Mouse (Mus musculus) left cerebral cortex, postnatal 25 days (tissue): Measurements from ENCODE around the gene Hpcal4. TPM values are rescaled to one million over a fixed set of nuclear protein-coding genes. Genes with fewer than 3 reads are reported as not detected.

Experiments
- DNase-seq, 2 experiments: peaks; one replicate each; pipeline ENCODE4 v3.0.0; 2022; ENCODE audit warnings: low spot score in 2 of 2, mixed read lengths in 1 of 2
- intact Hi-C: fragments of 180-260 bp; cut with DNase I; formaldehyde crosslinking; loops from one replicate; pipeline ENCODE4 v1.15.1; 2025
- total RNA-seq, 2 experiments: library from RNA; stranded (reverse); gene quantifications; 2 replicates each; pipeline ENCODE4 v1.2.3; 2021

The Hpcal4 gene
- total RNA-seq, 2 experiments from 2014 or later = 553 to 568 TPM

- intact Hi-C loops = no loop called here
- DNase-seq = no peak
Measured at GRCm38 (mm10) chr4:123196695-123197094, 13.7 kb downstream of the Hpcal4 start.

GRCm38 (mm10) chr4:123200771-123201185 is 17.8 kb downstream of the Hpcal4 start:
- intact Hi-C loops = loop anchor here (1.0 kb wide), 1 partner anchor 45 kb away; no protein-coding TSS in a partner anchor
- peak in 1 of 2 experiments; percentile 75 for DNase-seq

- intact Hi-C loops = no loop called here
Measured at GRCm38 (mm10) chr4:123201186-123202093, 18.4 kb downstream of the Hpcal4 start, which contains the start of gene Nt5c1a. TSS of gene Nt5c1a (plus strand) at chr4:123201504.

GRCm38 (mm10) chr4:123202094-123202420 is 19.0 kb downstream of the Hpcal4 start:
- DNase-seq = no peak
- intact Hi-C loops = no loop called here

More at GRCm38 (mm10) chr4:123201186-123202093, 18.4 kb downstream of the Hpcal4 start, which contains the start of gene Nt5c1a:
- DNase-seq = peak in 1 of 2 experiments; percentile 37

- intact Hi-C loops = no loop called here
- no peak for DNase-seq
Measured at GRCm38 (mm10) chr4:123207337-123207736, 24.3 kb downstream of the Hpcal4 start.

GRCm38 (mm10) chr4:123210996-123211395 is 28.0 kb downstream of the Hpcal4 start:
- DNase-seq = no peak
- intact Hi-C loops = no loop called here

GRCm38 (mm10) chr4:123211453-123211852 is 28.4 kb downstream of the Hpcal4 start:
- no peak for DNase-seq
- intact Hi-C loops = no loop called here

GRCm38 (mm10) chr4:123212330-123212729 is 29.3 kb downstream of the Hpcal4 start:
- DNase-seq = no peak
- intact Hi-C loops = no loop called here

- intact Hi-C loops = no loop called here
- no peak for DNase-seq
Measured at GRCm38 (mm10) chr4:123213975-123214374, 30.9 kb downstream of the Hpcal4 start.

- DNase-seq = no peak
- intact Hi-C loops = loop anchor here (5.0 kb wide), 1 partner anchor 58 kb away; no protein-coding TSS in a partner anchor
Measured at GRCm38 (mm10) chr4:123215367-123215766, 32.3 kb downstream of the Hpcal4 start.

- intact Hi-C loops = loop anchor here (5.0 kb wide), 1 partner anchor 59 kb away; no protein-coding TSS in a partner anchor
- peak; percentile 49 to 58 for DNase-seq
Measured at GRCm38 (mm10) chr4:123216782-123217181, 33.8 kb downstream of the Hpcal4 start.

- intact Hi-C loops = loop anchor here (1.0 to 5.0 kb wide), 2 partner anchors 35 to 63 kb away; no protein-coding TSS in a partner anchor
- peak; percentile 69 to 74 for DNase-seq
Measured at GRCm38 (mm10) chr4:123219720-123220357, 36.8 kb downstream of the Hpcal4 start.

GRCm38 (mm10) chr4:123220637-123221036 is 37.6 kb downstream of the Hpcal4 start:
- intact Hi-C loops = no loop called here
- DNase-seq = no peak

- intact Hi-C loops = no loop called here
- no peak for DNase-seq
Measured at GRCm38 (mm10) chr4:123223309-123223708, 40.3 kb downstream of the Hpcal4 start.

GRCm38 (mm10) chr4:123225718-123226403 is 42.8 kb downstream of the Hpcal4 start:
- intact Hi-C loops = no loop called here
- DNase-seq = no peak

GRCm38 (mm10) chr4:123227707-123228106 is 44.7 kb downstream of the Hpcal4 start:
- DNase-seq = peak in 1 of 2 experiments; percentile 27

GRCm38 (mm10) chr4:123228270-123228669 is 45.2 kb downstream of the Hpcal4 start:
- DNase-seq = no peak
- intact Hi-C loops = no loop called here

More at GRCm38 (mm10) chr4:123227707-123228106, 44.7 kb downstream of the Hpcal4 start:
- intact Hi-C loops = no loop called here

GRCm38 (mm10) chr4:123229166-123229565 is 46.1 kb downstream of the Hpcal4 start:
- no peak for DNase-seq
- intact Hi-C loops = no loop called here

- intact Hi-C loops = no loop called here
- DNase-seq = no peak
Measured at GRCm38 (mm10) chr4:123232841-123233240, 49.8 kb downstream of the Hpcal4 start.
